Mouse (Mus musculus) forebrain, embryonic 11.5 days (tissue): ENCODE data around the gene Gfpt2. TPM values are rescaled to one million over a fixed set of nuclear protein-coding genes. Genes with fewer than 3 reads are reported as not detected.

Experiments
- ATAC-seq: fragments of 200-750 bp; cut with Nextera tagmentation; replicated peaks from 2 replicates; pipeline ENCODE4 v1.8.0; 2017; ENCODE audit warnings: moderate TSS enrichment; ENCODE audit not compliant: low FRiP score
- DNase-seq: peaks from one replicate; pipeline ENCODE4 v3.0.0-alpha.2; 2017; ENCODE audit warnings: low spot score
- H3K27ac ChIP-seq: fragments of 300-500 bp; sonication (generic); 2 replicates; pipeline ENCODE4 v1.5.1; 2014; ENCODE audit warnings: low read depth, low read length
- H3K27me3 ChIP-seq: fragments of 300-500 bp; sonication (generic); 2 replicates; pipeline ENCODE4 v1.6.1; 2014; ENCODE audit warnings: mild to moderate bottlenecking, low read length, mixed read lengths; ENCODE audit not compliant: control insufficient read depth, insufficient read depth
- H3K36me3 ChIP-seq: fragments of 300-500 bp; sonication (generic); 2 replicates; pipeline ENCODE4 v1.6.1; 2014; ENCODE audit warnings: mild to moderate bottlenecking, low read length, moderate library complexity, mixed read lengths; ENCODE audit not compliant: control insufficient read depth, insufficient read depth
- H3K4me1 ChIP-seq: fragments of 300-500 bp; sonication (generic); replicated peaks from 2 replicates; pipeline ENCODE4 v1.6.1; 2014; ENCODE audit warnings: low read length, mixed read lengths; ENCODE audit not compliant: control insufficient read depth, insufficient read depth
- H3K4me2 ChIP-seq: fragments of 300-500 bp; sonication (generic); 2 replicates; pipeline ENCODE4 v1.6.1; 2014; ENCODE audit warnings: low read depth, mild to moderate bottlenecking, low read length, moderate library complexity, mixed read lengths; ENCODE audit not compliant: severe bottlenecking
- H3K4me3 ChIP-seq: fragments of 300-500 bp; sonication (generic); 2 replicates; pipeline ENCODE4 v1.5.1; 2014; ENCODE audit warnings: low read depth, low read length
- H3K9ac ChIP-seq: fragments of 300-500 bp; sonication (generic); 2 replicates; pipeline ENCODE4 v1.6.1; 2014; ENCODE audit warnings: low read length
- H3K9me3 ChIP-seq: fragments of 300-500 bp; sonication (generic); 2 replicates; pipeline ENCODE4 v1.6.1; 2016; ENCODE audit warnings: low read length, mixed read lengths; ENCODE audit not compliant: control insufficient read depth
- WGBS: fragments of 180-500 bp; shearing (Covaris S2); extraction: QIAGEN DNeasy Blood & Tissue Kit; methylation state at CpG from one replicate; pipeline ENCODE4 v1.1.7; 2014; 5-methylcytosine and 5-hydroxymethylcytosine counted together
- polyA plus RNA-seq: library from polyadenylated mRNA; unstranded; fragments of >200 nt; fragmentation: Nextera tagmentation; extraction: Ambion mirVana; gene quantifications from 2 replicates; pipeline ENCODE4 v1.2.1, GENCODE M21; 2014

Gene Gfpt2
- polyA plus RNA-seq, 1 experiment from 2014 or later = 11.2 TPM

DNA sequence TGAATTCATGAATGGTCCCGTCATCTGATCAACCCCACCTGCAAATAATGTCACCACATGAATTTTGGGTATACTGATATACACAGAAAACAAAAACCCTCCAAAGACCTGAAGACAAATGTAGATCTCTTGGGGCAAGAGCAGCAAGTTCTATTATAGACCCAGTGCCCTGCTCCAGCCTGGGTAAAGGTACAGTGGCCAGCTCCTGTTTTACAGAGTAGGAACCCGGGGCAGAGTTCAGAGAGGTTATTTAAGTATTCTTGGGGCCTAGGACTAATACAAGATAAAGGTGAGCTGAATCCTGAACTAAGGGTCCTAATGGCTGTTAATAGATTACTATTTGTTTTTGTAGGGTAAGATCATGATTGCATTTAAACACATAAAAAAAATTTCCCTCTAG is 27.6 kb downstream of the Gfpt2 start:
- Histone ChIP-seq H3K4me3 (no peak overlapping the region), H3K9ac (no peak overlapping the region), H3K27ac (no peak overlapping the region), H3K36me3 (no peaks in the 10 kb centered on the region; the same call in 1 of the 2 replicates), H3K27me3 (no peaks in the 10 kb centered on the region), H3K9me3 (no peaks in the 10 kb centered on the region), H3K4me1 (no peaks in the 10 kb centered on the region), H3K4me2 (no peak overlapping the region)
- no peak for DNase-seq
- ATAC-seq = no peak
- 84% methylated on average over 2 of the region's 2 CpGs for WGBS

DNA sequence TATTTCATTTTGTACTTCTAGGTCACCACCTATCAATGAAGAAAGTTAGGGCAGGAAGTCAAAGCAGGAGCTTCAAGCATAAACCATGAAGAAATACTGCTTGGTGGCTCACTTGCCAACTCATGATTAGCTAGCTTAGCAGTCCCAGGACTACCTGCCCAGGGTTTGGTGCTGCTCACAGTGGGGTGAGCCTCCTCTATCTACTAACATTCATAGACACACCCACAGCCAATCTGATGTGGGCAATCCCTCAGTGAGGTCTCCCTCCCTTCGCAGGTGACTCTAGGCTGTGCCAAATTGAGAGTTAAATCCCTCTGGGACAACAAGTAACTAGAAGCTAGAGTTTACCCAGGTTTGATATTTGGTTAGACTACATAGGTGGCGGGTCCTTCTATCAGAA is 28.4 kb downstream of the Gfpt2 start:
- WGBS = 92% methylated on average over 2 of the region's 2 CpGs
- no peak for ATAC-seq
- no peaks in the 10 kb centered on the region; the same call in 1 of the 2 replicates for H3K36me3 ChIP-seq

DNA sequence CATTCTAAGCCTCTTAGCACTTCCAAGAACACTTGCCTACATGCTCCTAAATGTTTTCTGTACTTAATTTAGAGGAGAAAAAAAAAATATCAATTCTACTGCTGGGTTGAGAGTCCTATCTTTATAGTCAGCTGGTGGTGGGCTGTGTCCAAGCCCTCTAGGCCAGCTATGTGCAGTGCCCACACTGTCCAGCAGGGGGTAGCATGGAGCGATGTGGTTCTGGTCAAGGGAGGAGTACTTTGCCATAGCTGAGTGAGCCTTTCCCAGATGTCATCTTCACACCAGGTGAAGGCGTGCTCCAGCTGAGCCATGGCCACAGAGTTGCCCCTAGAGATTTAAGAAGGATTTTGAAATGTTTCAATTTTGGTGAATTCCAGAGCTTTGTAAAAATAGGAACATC is 30.9 kb downstream of the Gfpt2 start:
- Histone ChIP-seq H3K27ac (no peak overlapping the region), H3K4me1 (no peaks in the 10 kb centered on the region), H3K36me3 (no peaks in the 10 kb centered on the region; the same call in 1 of the 2 replicates), H3K4me3 (no peak overlapping the region), H3K9me3 (no peaks in the 10 kb centered on the region), H3K4me2 (no peak overlapping the region), H3K9ac (no peak overlapping the region), H3K27me3 (no peaks in the 10 kb centered on the region)
- DNase-seq = peak; percentile 82
- WGBS = 48% methylated on average over 2 of the region's 2 CpGs
- ATAC-seq = no peak

More for the DNA sequence above, 28.4 kb downstream of the Gfpt2 start:
- Histone ChIP-seq H3K27me3 (no peaks in the 10 kb centered on the region), H3K9me3 (no peaks in the 10 kb centered on the region), H3K4me1 (no peaks in the 10 kb centered on the region), H3K9ac (no peak overlapping the region), H3K27ac (no peak overlapping the region), H3K4me3 (no peak overlapping the region), H3K4me2 (no peak overlapping the region)
- no peak for DNase-seq

DNA sequence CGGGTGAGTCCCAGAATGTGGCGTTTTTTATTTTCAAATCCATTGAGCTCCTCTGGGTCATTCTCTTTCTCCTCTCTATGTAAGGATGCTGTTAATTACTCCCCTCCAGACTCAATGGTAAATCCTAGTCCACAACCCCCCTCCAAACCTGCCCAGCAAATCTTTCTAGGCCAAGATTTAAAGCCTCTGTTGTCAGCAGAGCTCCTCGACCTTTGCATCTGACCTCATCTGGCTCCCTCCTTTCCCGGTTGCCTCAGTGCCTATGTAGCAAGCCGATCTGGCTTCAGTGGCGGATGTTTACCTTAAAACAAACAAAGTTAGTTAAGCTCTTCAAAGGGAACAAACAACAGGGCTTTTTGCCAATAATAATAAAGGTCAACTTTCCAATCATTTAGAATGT is 33.3 kb downstream of the Gfpt2 start:
- no peaks in the 10 kb centered on the region for H3K9me3 ChIP-seq
- DNase-seq (no peak), ATAC-seq (no peak)
- H3K4me3 ChIP-seq = no peak overlapping the region
- H3K9ac ChIP-seq = no peak overlapping the region
- H3K4me2 ChIP-seq = no peak overlapping the region
- 42% methylated on average over 6 of the region's 6 CpGs for WGBS
- no peaks in the 10 kb centered on the region for H3K27me3 ChIP-seq
- no peaks in the 10 kb centered on the region; the same call in 1 of the 2 replicates for H3K36me3 ChIP-seq
- no peaks in the 10 kb centered on the region for H3K4me1 ChIP-seq
- H3K27ac ChIP-seq = no peak overlapping the region

DNA sequence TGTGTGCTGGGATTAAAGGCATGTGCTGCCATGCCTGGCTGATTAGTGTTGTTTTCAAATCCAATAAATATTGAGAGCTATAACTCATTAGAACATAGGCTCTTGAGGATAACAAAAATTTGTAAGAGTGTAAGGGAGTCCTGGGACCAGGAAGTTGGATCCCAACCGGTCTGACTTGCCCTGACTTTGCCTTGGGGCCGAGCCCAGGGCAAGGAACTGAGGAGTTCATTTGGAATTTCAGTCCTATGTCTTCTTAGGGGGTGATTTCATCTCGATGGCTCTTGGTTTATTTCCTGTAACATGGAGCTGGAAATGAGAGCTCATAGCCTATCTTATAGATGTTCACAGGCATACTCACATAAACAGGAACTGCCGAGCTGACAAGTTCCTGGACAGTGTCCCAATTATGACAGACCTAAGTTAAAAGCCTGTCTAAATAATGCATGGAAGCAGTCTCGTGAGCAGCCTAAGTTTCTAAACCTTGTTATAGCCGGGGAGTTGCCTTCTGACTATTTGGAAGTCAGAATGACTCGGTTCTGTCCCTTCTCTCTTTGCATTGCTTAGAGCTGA is 35.3 kb downstream of the Gfpt2 start:
- Histone ChIP-seq H3K4me2 (no peak overlapping the region), H3K36me3 (no peaks in the 10 kb centered on the region), H3K4me3 (no peak overlapping the region), H3K9me3 (no peaks in the 10 kb centered on the region), H3K9ac (no peak overlapping the region), H3K27me3 (no peaks in the 10 kb centered on the region), H3K27ac (no peak overlapping the region), H3K4me1 (no peaks in the 10 kb centered on the region)
- DNase-seq (no peak), ATAC-seq (no peak)
- 91% methylated on average over 7 of the region's 7 CpGs for WGBS

DNA sequence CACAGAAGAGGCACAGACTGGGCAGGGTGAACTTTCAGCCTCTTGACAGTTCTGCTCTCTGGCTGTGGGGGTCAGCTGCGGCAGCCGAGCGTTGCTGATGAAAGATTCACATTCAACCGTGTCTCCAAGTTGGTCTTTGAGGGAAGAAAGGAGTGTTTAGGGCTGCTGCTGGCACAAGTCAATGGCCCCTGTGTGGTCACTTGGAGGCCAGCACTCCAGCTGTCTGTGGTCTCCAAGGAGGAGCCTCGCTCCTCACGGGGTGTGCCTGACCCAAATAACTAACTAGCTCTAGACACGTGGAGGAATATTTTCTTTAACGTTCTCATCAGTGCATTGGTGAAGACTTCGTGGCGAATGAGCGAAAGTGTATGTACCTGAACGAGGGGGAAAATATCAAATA is 38.0 kb downstream of the Gfpt2 start:
- no peaks in the 10 kb centered on the region for H3K4me1 ChIP-seq
- no peaks in the 10 kb centered on the region for H3K9me3 ChIP-seq
- no peak overlapping the region for H3K4me2 ChIP-seq
- no peak overlapping the region for H3K4me3 ChIP-seq
- no peaks in the 10 kb centered on the region; the same call in 1 of the 2 replicates for H3K36me3 ChIP-seq
- DNase-seq (no peak), ATAC-seq (no peak)
- WGBS = 88% methylated on average over 12 of the region's 12 CpGs
- H3K27ac ChIP-seq = no peak overlapping the region
- no peaks in the 10 kb centered on the region for H3K27me3 ChIP-seq
- H3K9ac ChIP-seq = no peak overlapping the region

DNA sequence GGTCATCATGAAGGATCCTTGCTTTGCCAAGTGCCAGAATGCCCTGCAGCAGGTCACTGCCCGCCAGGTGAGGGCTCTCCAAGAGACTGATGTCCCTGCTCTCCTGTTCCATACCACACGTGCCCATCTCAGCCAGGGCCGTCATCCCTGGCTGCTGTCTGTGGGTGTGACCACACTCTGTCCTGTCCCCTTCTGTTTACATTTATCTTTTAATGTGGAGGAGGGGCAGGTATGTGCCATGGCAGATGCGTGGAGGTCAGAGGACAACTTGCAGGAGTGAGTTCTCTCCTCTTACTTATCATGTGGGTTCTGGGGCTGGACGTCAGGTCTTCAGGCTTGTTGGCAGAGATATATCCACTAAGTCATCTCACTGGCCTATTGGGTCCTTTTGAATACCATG is 39.0 kb downstream of the Gfpt2 start:
- no peak overlapping the region for H3K4me3 ChIP-seq
- H3K36me3 ChIP-seq = no peaks in the 10 kb centered on the region; the same call in 1 of the 2 replicates
- WGBS = 88% methylated on average over 5 of the region's 5 CpGs
- H3K9ac ChIP-seq = no peak overlapping the region
- DNase-seq (no peak), ATAC-seq (no peak)
- H3K9me3 ChIP-seq = no peaks in the 10 kb centered on the region
- H3K4me1 ChIP-seq = no peaks in the 10 kb centered on the region; the same call in 1 of the 2 replicates
- no peak overlapping the region for H3K27ac ChIP-seq
- H3K27me3 ChIP-seq = no peaks in the 10 kb centered on the region
- H3K4me2 ChIP-seq = no peak overlapping the region

DNA sequence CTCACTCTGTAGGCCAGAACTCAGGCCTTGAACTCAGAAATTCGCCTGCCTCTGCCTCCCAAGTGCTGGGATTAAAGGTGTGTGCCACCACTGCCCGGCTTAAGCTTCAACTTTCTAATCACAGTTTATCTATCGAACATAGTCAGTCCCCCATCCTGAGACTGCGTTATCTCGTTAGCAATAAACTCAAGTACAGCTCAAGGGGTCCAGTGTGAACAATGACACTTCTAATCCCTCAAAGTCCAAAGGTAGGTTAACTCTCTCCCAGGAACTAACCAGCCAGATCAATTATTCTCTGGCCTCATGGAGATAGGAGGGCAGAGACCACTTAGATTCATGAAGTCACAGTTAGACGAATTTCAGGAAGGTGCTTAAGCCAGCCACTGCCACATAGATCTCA is 40.3 kb downstream of the Gfpt2 start:
- Histone ChIP-seq H3K4me3 (no peak overlapping the region), H3K4me1 (no peaks in the 10 kb centered on the region; the same call in 1 of the 2 replicates), H3K27me3 (no peaks in the 10 kb centered on the region), H3K9ac (no peak overlapping the region), H3K4me2 (no peak overlapping the region), H3K36me3 (no peaks in the 10 kb centered on the region; the same call in 1 of the 2 replicates), H3K27ac (no peak overlapping the region), H3K9me3 (no peaks in the 10 kb centered on the region)
- ATAC-seq (no peak), DNase-seq (no peak)
- WGBS = 85% methylated on average over 6 of the region's 6 CpGs

DNA sequence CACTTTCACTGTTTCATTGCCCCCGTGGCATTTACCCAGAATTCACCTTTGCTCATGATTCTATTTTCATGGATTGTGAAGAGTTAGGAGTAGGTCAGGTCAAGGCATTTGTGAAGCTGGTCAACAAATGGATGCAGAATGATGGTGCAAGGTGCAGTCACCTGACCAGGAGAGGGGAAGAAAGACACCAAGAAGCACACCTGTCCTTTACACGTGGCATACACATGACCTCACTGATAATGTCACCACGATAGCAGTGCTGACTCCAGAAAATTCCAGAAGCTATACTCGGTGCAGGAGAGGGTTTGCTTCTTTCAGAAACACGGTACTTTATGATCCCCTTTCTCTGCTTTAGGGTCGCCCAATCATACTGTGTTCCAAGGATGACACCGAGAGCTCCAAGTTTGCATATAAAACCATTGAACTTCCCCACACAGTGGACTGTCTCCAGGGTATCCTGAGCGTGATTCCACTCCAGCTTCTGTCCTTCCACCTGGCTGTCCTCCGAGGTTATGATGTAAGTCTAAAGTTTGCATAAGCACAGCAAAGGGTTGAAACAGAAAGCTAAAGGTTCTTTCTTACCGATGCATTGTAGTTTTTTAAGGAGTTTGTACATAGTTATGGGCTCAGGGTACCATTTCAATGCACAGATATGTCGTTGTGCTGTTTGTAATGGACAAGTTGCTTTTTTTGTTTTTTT is 41.4 kb downstream of the Gfpt2 start:
- H3K4me1 ChIP-seq = no peaks in the 10 kb centered on the region; the same call in 1 of the 2 replicates
- no peak overlapping the region for H3K4me3 ChIP-seq
- H3K9me3 ChIP-seq = no peaks in the 10 kb centered on the region
- no peaks in the 10 kb centered on the region; the same call in 1 of the 2 replicates for H3K36me3 ChIP-seq
- no peaks in the 10 kb centered on the region for H3K27me3 ChIP-seq
- no peak overlapping the region for H3K9ac ChIP-seq
- no peak for ATAC-seq
- DNase-seq = no peak
- H3K27ac ChIP-seq = no peak overlapping the region
- no peak overlapping the region for H3K4me2 ChIP-seq
- WGBS = 94% methylated on average over 11 of the region's 11 CpGs
